Mouse (Mus musculus) CH12.LX (cell line): ENCODE data around the gene Gm2916.
"Not testable (repeated sequence)": the region's sequence is repeated elsewhere in the genome, so short reads cannot be mapped to it uniquely, and the experiment has no call there.

Experiments
- CHD2 ChIP-seq: IDR thresholded peaks from 2 replicates; pipeline ENCODE4 v1.6.1; 2011; ENCODE audit warnings: low read length, improper control_type of control experiment
- CTCF ChIP-seq, 2 experiments: IDR thresholded peaks in 1 of 2; conservative IDR thresholded peaks in 1 of 2; 2 replicates each; pipeline ENCODE4 v1.5.1; 2011 to 2012; ENCODE audit warnings: low read depth in 2 of 2, low read length in 2 of 2, improper control_type of control experiment in 1 of 2, inconsistent platforms in 1 of 2, mild to moderate bottlenecking in 1 of 2, moderate library complexity in 1 of 2
- KAT2A ChIP-seq: IDR thresholded peaks from 2 replicates; pipeline ENCODE4 v1.6.1; 2012; ENCODE audit warnings: low read length, improper control_type of control experiment, inconsistent platforms; ENCODE audit not compliant: insufficient replicate concordance
- POLR2A ChIP-seq: IDR thresholded peaks from 2 replicates; pipeline ENCODE4 v1.6.1; 2011; ENCODE audit warnings: low read depth, mild to moderate bottlenecking, improper control_type of control experiment, low read length
- TCF12 ChIP-seq: IDR thresholded peaks from 2 replicates; pipeline ENCODE4 v1.6.1; 2014; ENCODE audit warnings: low read depth, mild to moderate bottlenecking, inconsistent platforms, low read length, improper control_type of control experiment

DNA sequence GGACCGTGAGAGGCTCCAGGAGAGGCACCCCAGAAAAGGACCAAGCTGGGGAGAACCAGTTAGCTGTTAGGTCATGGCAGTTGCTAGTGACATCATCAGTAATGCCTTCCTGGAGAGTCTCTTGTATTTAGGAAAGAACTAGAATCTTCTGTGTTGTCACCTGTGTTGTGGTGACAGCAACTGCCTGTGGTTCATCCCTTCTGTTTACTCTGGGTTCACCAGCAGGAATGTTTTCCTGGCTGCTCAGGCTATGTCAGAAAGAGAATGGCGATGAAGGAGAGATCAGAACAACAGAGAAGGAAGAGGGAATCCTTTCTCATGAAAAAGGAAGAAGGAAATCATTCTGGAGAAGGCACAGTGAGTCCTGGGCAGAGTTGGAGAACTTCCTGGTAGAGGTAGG is 38.0 kb upstream of the Gm2916 start, which contains the start of gene Gm3033:
- TF ChIP-seq CHD2; CTCF (conservative IDR thresholded peaks at IDR 0.05 in 1 of 2, IDR thresholded peaks at IDR 0.05 in 1 of 2; ENCODE audit: low read depth in 2 of 2, low read length in 2 of 2); TCF12; KAT2A; POLR2A: not testable (repeated sequence)
